Mouse (Mus musculus): Measurements from ENCODE around the gene Ntrk2.

The Ntrk2 gene

DNA sequence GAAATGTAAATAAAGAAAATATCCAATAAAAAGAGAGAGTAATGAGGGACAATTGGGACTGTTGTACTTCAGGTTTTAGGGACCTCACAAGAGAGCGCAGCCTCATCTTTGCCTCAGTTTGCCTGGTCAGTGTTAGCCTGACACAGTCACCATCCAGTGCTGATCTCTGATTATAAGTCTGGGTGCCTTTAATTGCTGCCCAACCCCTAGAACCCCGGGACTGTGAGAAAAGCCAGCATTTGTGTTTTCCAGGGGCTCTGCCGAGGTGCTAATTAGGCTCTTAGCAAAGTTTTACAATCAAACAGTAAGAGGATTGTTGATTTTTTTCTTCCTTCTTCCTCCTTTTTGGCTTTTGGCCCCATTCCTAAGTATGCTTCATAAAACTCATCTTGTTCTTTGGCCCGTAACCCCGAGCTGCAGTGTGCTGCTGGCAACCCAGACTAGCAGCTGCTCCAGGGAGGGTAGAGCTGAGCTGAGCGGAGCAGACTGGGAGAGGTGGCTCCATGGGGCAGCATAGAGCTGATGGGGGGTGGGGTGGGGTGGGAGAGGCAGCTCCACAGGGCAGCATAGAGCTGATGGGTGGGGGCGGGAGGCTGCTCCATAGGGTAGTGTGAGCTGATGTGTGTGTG is 34.5 kb downstream of the Ntrk2 start:
- DNase-seq (ENCODE audit: low read depth in 2 of 2, low spot score in 2 of 2): no peak

DNA sequence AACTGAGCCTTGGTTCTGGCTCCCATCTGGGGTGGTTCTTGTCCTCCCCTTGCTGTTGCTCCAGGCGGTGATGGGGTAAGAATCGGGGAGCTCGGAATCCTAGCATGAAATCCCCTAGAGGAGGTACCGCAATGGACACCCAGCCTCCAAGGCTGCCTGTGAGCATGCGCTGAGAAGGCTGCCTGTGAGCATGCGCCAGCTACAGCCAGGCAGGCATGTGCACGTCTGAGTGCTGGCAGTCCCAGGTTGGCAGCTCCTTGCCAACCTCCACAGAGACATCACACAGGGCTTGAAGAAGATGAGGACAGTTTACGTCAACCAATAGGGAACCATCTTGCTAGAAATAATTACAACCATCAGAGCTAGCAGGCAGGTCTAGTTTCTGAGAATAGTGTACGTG is 37.5 kb downstream of the Ntrk2 start:
- DNase-seq (ENCODE audit: low read depth in 2 of 2, low spot score in 2 of 2): no peak

DNA sequence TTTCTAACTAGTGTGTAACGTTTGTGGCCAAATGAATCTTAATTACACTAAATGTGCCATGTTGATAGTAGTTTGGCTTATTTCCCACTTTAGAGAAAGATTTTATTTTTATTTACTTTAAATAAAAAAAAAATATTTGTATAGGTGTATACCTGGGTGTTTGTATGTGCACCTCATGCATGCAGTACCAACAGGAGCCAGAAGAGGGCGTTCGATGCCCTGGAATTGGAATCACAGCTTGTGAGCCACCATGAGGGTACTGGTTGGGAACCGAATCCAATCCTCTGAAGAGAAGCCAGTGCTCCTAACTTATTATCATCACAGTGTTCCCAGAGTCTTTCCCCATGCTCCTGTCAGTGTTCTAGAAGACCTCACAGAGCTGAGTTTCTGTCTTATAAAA is 42.2 kb downstream of the Ntrk2 start:
- no peak for DNase-seq (ENCODE audit: low read depth in 2 of 2, low spot score in 2 of 2)

DNA sequence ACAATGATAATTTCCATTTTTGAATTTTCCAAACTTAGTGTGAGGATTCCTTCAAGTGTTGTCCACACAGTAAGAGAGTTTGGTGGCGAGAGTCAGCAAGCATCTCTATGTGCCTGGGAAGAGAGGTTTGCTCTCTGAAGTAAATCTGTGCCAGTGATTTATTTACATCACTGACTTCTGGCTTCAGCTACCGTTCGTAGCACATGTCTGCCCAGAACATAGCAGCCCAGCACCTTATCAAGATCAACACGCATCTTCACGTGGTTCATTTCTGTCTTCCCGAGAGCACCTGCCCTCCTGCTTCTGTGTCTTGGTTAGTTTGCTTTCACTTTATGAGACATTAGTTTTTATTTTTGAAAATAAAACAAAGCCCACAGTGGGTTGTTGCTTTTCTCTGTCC is 47.3 kb downstream of the Ntrk2 start:
- no peak for DNase-seq (ENCODE audit: low read depth in 2 of 2, low spot score in 2 of 2)

DNA sequence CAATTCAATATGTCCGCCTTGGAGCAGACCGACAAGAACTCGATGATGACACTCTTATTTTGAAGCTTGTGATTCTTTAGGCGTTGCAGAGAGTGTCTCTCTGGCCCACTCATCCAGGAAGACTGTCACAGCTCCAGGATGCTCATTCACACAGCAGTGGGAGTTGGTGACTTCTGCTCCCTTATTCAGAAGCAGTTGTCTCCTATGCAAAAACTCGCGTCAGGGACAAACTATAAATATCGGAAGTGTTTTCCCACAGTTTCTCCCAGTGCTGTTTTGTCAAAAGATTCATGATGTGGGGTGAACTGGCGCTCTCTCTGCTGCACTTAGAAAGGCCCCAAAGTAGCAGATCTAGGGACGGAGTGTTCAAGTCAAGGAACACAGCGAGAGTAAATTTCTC is 59.9 kb downstream of the Ntrk2 start:
- no peak for DNase-seq (ENCODE audit: low read depth in 2 of 2, low spot score in 2 of 2)

DNA sequence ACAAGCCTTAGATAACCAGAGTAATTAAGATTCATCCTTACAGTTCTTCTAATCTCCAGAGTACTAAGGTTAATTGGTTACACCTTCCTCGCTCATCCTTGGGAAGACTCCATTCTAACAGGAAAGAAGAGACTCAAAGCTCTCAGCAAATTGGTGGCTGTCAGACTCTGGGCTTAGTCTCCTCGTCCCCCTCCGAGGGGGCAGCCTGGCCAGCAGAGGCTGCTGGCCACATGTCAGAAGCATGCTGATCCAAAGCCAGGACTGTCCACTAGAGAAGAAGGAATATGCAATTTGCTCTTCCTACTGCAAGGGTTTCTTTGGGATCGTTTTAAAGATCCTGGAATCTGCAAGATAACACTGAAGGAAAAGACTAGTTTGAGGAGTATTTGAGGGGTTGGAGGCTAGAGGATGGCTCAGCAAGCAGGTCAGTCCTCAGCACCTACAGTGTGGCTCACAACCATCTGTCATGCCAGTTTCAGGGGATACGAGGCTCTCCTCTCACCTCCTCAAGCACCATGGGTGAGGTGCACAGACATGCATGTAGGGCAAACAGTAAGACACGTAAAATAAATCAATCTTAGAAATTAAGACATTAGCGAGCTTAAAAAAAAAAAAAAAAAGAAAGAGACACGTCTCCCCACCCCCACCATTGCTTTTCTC is 60.5 kb downstream of the Ntrk2 start:
- DNase-seq (ENCODE audit: low read depth in 2 of 2, low spot score in 2 of 2): no peak

DNA sequence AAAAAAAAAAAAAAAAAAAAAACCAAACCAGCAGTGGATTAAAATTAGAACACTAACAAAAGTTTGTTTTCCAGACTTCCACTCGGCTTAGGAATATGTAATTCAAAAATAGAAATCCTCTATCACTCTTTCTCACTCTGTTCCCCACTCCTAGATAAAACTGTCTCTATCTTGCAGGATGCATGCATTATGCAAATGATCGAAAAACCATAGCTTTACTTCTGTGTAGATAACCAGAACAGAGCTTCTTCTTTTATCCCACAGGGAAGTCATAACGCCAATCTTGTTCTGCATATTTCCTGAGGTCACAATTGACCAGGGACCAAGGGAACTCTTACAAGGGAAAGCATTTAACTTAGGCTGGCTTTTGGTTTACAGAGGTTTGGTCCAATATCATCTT is 76.1 kb downstream of the Ntrk2 start:
- no peak for DNase-seq (ENCODE audit: low read depth in 2 of 2, low spot score in 2 of 2)

DNA sequence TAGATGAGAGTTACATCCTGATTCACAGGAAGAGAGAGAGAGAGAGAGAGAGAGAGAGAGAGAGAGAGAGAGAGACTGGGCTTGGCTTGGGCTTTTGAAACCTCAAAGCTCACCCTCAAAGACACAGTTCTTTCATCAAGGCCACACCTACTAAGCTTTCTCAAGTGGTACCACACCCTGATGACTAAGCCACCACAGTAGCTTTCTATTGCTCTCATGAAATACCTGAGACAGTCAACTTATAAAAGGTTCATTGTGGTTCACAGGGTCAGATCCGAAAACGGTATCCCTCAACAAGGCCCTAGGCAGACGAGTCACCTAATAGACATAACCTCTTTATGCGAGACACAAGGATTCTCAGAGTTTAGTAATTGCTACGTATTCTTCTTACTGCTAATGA is 76.5 kb downstream of the Ntrk2 start:
- no peak for DNase-seq (ENCODE audit: low read depth in 2 of 2, low spot score in 2 of 2)

DNA sequence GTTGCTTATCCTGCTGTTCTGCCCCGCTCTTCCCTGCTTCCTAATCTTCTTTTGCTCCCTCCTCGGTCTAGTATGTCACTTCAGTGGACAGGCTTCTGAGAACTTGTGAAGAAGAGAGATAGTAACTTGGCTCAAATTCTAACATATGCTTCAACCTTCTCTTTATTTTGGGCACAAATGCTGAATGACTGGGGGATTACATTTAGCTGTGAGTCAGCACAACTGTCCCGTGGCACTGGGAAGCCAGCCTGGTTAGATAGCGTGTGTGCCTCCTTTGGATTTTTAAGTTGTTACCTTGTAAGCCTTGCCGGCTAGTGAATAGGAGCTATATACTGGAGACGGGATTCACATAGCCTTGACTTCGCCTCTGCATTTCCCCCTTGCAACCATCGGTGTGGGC is 79.7 kb downstream of the Ntrk2 start:
- no peak for DNase-seq (ENCODE audit: low read depth in 2 of 2, low spot score in 2 of 2)

DNA sequence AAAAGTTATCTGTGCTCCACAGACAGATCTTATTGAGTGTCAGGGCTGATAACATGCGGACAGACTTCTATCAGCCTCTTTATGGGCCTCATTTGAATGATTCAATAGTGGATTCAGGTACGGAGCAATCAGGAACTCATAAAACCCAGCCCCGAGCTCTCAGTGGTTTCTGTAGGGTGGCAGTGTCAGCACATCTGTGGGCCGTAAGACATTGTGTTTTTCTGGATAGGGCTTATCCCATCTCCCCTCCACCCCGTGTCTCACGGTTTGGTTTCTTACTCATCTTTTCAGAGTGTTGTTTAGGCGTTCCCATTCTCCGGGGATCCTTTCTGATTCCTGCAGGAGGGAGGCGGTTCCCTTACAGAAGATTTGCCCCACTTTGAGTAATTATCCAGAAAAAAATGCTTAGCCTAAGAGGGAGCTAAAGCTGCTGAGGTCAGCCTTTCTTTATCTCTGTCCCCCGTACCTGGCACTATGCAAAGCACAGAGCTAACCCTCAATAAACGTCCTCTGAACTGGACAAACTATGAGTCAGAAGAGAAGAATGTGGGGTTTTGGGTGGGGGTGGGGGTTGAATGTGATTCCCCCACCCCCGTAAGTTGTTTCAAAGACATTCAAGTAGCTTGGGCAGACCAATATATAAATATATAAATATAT is 90.0 kb downstream of the Ntrk2 start:
- no peak for DNase-seq (ENCODE audit: low read depth in 2 of 2, low spot score in 2 of 2)

DNA sequence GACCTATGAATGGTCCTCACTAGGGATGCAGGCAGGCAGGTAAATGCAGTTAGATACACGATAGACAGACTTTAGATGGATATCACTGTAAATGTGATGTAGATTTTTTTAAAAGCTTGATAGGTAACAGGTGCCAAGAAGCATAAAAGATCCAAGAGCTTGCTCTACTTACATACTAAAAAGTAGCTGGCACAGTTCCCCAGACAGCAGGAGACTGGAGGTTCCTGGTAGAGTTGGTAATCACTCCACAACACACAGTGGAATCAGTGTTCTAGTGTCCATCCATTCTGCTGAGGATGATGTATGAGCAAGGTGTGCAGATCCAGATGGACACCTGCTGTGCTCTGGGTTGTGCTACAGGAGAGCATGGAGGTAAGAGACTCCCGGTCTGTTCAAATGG is 93.0 kb downstream of the Ntrk2 start:
- no peak for DNase-seq (ENCODE audit: low read depth in 2 of 2, low spot score in 2 of 2)

DNA sequence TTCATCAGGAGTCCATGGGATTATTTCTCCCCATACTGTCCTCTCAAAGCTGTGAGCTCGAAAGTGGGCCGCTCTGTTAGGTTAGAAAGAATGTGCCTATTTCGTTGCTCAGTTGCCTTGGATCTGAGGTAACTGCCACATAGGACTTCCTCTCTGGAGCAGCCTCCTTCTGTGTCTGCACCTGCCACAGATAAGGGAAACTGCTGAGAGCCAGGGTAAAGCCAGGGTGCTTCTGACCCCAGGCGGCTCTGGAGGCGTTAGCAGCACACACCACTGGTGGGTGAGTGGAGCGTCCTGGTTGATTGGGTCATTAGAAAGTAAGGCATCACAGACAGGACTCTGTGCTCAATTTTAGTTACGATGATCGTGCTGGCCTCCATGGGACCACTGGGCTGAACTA is 95.9 kb downstream of the Ntrk2 start:
- no peak for DNase-seq (ENCODE audit: low read depth in 2 of 2, low spot score in 2 of 2)

DNA sequence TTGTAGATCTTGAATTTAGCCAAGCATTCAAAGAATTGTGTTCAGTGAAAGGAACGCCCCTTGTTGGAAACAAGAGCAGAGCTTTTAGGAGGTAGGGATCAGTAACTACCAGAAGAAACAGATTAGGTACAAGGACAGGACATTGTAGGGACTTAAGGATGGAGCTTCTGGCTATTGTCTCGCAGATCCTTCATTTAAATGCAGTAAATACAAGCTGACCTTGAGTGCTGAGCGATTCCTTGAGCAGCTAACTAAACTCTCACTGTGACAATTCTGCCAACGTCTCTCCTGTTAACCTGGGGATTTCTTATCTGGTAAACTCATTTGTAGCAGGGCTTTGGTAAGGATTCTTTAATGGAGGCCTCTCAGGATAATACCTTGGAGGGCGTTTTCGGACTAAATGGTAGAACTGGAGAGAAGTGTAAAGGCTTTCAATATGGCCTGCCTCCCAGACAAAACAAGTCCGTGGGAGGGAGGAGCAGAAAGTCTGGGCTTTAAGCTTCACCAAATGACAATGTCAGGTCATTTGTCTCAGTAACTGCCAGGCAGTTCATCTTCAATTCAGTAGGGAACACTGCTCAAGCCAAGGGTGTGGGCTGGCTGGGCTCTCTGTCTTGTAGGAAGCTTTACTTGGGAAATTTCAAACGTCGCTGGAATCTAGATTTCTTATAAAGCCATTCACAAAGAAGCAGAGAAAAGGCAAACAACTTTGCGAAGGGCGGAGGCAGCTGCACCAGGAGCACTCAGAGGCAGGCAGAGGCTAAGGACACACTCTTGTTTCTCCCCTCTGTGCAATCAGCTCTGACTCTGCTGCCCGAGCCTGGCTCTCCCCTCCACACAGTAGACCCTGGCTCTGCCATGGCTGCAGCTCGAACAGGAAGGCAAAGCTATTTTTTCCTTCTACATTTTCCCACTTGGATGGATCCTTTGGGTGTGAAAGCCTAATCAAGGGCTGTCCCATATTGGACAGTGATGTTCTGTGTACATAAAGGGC is 98.7 kb downstream of the Ntrk2 start:
- DNase-seq (ENCODE audit: low read depth in 2 of 2, low spot score in 2 of 2): no peak

DNA sequence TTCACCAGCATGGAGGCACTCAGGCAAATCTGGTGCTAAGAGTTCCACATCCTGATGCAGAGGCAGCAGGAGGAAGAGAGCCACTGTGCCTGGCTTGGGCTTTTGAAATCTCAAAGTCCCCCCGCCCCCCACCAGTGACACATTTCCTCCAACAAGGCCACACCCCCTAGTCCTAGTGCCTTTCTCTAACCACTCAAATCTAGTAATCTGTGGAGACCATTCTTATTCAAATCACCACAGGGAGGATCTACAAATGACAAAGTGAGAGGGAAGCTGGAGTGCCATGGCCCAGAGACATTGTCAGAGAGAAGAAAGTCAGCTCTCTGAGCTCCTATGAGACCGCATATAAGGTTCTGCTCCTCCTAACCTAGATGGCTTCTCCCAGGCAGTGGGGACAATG is 105.6 kb downstream of the Ntrk2 start:
- DNase-seq (ENCODE audit: low read depth in 2 of 2, low spot score in 2 of 2): no peak

DNA sequence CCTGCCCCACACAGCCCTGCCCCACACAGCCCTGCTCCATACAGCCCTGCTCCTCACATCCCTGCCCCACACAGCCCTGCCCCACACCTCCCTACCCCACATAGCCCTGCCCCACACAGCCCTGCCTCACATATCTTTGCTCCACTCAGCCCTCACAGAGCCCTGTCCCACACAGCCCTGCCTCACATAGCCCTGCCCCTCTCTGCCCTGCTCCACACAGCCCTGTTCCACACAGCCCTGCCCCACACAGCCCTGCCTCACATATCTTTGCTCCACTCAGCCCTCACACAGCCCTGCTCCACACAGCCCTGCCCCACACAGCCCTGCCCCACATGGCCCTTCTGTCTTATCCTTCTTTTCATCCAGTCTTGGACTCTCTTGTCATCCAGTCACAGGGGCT is 106.2 kb downstream of the Ntrk2 start:
- no peak for DNase-seq (ENCODE audit: low read depth in 2 of 2, low spot score in 2 of 2)

DNA sequence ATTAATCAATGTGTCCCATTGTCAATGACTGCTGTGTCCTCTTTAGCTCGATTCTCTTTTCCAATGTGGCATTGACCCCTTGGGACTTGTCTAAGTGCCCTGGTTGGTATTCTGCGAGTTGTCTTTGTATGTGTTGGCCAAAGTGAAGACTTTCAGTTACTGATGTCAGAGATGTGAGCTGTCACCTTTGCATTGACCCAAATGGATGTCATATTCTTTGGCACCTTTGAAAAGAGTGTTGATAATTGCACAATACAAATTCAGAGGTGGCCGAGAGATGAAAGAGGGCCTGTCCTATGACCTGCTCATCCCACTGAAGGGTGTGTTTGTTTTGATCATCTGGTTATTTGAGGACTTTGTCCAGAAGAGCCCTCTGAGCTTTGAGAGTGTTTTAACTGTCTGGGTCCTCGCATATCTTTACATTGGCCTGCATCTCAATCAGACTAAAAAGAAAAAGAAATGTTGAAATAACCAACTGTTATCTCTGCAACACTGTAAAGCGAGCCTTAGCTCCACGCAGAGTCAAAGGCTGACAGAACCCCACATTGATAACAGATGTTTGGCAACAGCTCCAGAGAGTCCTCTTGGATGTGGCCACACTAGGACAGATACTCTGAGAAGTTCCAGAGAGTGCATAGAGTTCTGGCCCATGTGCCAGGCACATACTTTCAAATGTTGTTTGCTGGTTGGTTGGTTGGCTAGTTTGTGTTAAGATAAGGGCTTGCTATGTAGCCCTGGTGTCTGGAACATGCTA is 107.9 kb downstream of the Ntrk2 start:
- no peak for DNase-seq (ENCODE audit: low read depth in 2 of 2, low spot score in 2 of 2)

DNA sequence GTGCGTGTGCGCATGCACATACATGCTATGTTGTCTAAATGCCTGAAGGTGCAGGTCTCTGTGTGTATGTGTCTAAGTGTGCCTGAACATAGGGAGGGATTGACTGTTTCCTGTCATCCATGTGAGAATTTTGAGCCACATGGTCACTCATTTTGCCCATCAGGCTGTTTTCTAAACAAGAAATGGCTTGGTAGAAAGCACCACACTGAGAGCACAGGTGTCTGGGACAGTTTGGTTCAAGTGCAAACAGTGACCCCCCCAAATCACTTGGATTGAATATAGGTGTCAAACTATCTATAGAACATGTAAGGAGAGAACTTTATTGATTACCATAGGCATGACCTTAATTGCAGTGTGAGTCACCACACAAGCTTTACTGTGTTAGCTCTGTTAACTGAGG is 110.0 kb downstream of the Ntrk2 start:
- DNase-seq (ENCODE audit: low read depth in 2 of 2, low spot score in 2 of 2): no peak

DNA sequence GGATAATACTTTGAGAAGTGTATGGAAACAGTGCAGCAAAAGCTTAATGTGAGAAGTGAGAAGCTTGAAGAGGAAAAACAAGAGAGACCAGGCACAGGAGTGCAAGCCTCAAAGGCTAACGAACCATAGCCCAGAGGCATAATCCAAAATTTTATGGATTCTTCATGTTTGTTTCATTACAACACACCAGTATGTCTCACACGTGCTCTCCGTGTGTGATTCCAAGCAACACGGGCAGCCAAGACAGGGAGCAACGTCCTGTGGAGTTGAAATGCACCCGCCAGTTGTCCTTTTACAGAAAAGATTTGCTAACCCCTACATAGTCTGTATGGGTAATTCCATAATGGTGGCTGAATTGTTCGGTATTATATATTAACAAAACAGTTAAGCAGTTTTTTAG is 113.9 kb downstream of the Ntrk2 start:
- DNase-seq (ENCODE audit: low read depth in 2 of 2, low spot score in 2 of 2): no peak

DNA sequence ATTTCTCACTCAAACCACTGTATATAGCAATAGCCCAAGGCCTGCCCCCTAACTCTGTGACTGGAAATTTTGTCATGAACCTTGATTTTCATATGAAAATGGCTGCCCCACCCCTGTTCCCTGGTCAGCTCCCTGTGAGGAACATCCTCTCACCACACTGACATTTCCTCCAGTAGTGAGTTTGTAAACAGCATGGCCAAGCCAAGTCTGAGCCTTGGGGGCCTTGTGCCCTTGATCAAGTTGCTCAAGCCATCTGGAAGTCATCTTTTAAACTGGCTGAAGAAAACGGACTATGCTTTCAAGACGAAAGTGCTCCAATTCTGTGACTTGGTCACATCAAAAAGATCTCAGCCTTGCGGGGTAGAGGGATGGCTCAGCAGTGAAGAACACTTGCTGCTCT is 114.9 kb downstream of the Ntrk2 start:
- DNase-seq (ENCODE audit: low read depth in 2 of 2, low spot score in 2 of 2): no peak

DNA sequence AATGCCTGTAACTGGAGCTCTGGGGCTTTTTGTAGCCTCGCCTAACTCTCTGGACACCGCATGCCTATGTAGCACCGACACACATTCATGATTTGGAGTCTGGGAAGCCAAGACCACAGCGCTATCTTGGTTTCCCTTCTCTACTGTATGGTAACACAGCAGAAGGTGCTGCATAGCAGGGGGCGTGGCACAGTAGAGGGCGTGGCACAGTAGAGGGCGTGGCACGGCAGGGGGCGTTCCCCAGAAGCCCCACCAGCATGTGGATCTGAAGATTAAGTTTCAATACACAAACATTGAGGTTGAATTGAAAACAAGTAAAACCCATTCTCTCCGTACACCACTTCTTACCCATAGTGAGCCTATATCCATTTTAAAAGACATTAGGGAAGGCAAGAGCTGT is 115.3 kb downstream of the Ntrk2 start:
- DNase-seq (ENCODE audit: low read depth in 2 of 2, low spot score in 2 of 2): no peak

DNA sequence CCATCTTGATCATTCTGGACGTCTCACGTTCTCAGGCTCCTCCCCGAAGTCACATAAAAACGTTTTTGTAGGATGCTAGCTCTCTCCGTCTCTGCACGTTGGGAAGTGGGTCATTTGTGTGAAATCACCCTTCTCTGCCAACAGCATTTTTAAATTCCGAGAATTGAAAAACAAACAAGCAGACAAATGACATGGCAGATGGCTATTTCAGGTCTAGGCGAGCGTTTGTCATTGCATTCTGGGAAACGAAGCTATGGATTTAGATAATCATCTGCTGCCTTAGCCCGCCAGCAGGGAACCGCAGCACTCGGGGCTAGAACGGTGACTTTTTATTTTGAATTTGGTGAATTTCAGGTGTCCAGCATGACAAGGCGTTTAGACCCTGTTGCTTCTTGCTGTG is 115.8 kb downstream of the Ntrk2 start:
- DNase-seq (ENCODE audit: low read depth in 2 of 2, low spot score in 2 of 2): no peak
